Mouse (Mus musculus) heart, embryonic 13.5 days (tissue): ENCODE measurements around the gene Nos2. TPM values are rescaled to one million over a fixed set of nuclear protein-coding genes. Genes with fewer than 3 reads are reported as not detected.

ENCODE experiments used
- ATAC-seq: fragments of 200-750 bp; cut with Nextera tagmentation; 2 replicates; pipeline ENCODE4 v1.8.0; 2017; ENCODE audit warnings: moderate TSS enrichment; ENCODE audit not compliant: insufficient number of reproducible peaks, low FRiP score, low TSS enrichment; ENCODE audit errors: extremely low read depth
- H3K27ac ChIP-seq: fragments of 300-500 bp; sonication (generic); replicated peaks from 2 replicates; pipeline ENCODE4 v1.5.1; 2015; ENCODE audit warnings: moderate library complexity, mild to moderate bottlenecking, inconsistent platforms
- H3K27me3 ChIP-seq: fragments of 300-500 bp; sonication (generic); replicated peaks from 2 replicates; pipeline ENCODE4 v1.6.1; 2015; ENCODE audit warnings: mild to moderate bottlenecking, inconsistent platforms
- H3K36me3 ChIP-seq: fragments of 300-500 bp; sonication (generic); 2 replicates; pipeline ENCODE4 v1.6.1; 2015; ENCODE audit warnings: mild to moderate bottlenecking, inconsistent platforms
- H3K4me1 ChIP-seq: fragments of 300-500 bp; sonication (generic); 2 replicates; pipeline ENCODE4 v1.6.1; 2015; ENCODE audit warnings: inconsistent platforms
- H3K4me2 ChIP-seq: fragments of 300-500 bp; sonication (generic); 2 replicates; pipeline ENCODE4 v1.6.1; 2015; ENCODE audit warnings: inconsistent platforms, mild to moderate bottlenecking, moderate library complexity
- H3K4me3 ChIP-seq: fragments of 300-500 bp; sonication (generic); 2 replicates; pipeline ENCODE4 v1.5.1; 2015; ENCODE audit warnings: moderate library complexity, mild to moderate bottlenecking, inconsistent platforms
- H3K9ac ChIP-seq: fragments of 300-500 bp; sonication (generic); 2 replicates; pipeline ENCODE4 v1.6.1; 2015; ENCODE audit warnings: inconsistent platforms, mild to moderate bottlenecking, moderate library complexity
- H3K9me3 ChIP-seq: fragments of 300-500 bp; sonication (generic); 2 replicates; pipeline ENCODE4 v1.6.1; 2016; ENCODE audit warnings: inconsistent platforms
- WGBS: fragments of 180-500 bp; shearing (Covaris S2); methylation state at CpG from one replicate; pipeline ENCODE4 v1.1.7; 2015; ENCODE audit warnings: mixed read lengths; 5-methylcytosine and 5-hydroxymethylcytosine counted together
- polyA plus RNA-seq: library from polyadenylated mRNA; unstranded; fragments of >200 nt; fragmentation: Nextera tagmentation; extraction: Ambion mirVana; gene quantifications from 2 replicates; pipeline ENCODE4 v1.2.1, GENCODE M21; 2015

The Nos2 gene
- polyA plus RNA-seq, 1 experiment from 2014 or later = 0.84 TPM

DNA sequence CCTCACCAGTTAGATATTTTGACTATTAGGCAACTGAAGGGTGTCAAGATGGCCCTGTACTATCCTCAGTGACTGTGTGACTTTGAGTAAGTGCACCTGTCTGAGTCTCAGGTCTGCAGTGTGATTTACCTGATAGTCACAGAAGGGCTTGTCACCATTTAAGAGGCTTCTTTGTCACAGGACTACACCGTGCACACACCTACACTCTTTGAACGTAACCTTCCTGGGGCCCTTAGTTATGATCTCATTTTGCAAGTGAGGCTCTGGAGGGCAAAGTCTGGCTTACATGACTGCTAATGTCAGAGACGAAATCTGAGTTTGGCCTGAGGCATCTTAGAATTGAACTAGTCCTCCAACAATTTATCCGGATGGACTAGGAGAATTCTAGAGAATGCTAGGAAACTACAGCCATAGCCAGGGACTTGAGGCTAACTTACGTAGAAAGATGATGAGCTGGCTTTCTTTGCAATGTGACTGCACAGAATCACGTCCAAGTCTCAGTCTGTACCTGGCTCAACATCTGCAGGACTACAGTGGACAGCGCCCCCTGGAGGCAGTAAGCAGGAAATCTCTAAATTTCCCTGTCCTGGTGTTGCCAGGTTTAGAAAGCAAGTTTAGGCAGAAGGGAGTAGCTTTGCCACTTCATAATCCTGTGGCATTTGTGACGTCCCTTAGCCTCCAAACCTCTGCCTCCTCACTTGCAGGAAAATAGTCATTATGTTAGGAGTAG lies 2.3 kb downstream of the Nos2 start:
- H3K4me2 ChIP-seq = no peak overlapping the region
- no peaks in the 10 kb centered on the region for H3K9me3 ChIP-seq
- 37% methylated on average over 8 of the region's 8 CpGs for WGBS
- H3K27ac ChIP-seq = no peak overlapping the region
- peaks cover 11% of the 10 kb centered on the region; the same call in 1 of the 2 replicates for H3K4me1 ChIP-seq
- H3K9ac ChIP-seq = no peak overlapping the region
- no peaks in the 10 kb centered on the region for H3K36me3 ChIP-seq
- H3K4me3 ChIP-seq = no peak overlapping the region
- no peak for ATAC-seq
- H3K27me3 ChIP-seq = peaks cover 79% of the 10 kb centered on the region

DNA sequence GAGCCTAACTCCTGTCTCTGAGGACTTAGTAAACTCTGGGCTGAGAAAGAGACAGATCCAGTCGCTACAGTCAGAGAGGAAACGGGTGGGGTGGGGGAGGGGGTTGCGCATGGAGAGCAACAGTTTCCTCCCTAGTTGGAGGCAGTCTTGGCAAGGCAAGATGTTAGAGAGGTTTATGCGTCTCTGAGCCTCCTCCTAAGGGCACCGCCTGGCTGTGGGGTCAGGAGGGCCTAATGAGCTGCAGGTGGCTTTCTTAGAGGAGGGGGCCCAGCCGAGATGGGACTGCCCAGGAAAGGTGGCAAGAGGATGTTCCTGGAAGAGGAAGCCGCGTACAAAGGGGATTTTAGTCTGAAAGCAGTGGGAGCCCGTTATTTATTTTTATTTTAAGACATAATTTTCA lies 3.5 kb downstream of the Nos2 start:
- ATAC-seq = no peak
- Histone ChIP-seq H3K27ac (no peak overlapping the region), H3K9me3 (no peaks in the 10 kb centered on the region), H3K9ac (no peak overlapping the region), H3K4me3 (no peak overlapping the region), H3K4me1 (peaks cover 12% of the 10 kb centered on the region), H3K4me2 (no peak overlapping the region), H3K27me3 (peaks cover 72% of the 10 kb centered on the region), H3K36me3 (no peaks in the 10 kb centered on the region)
- 13% methylated on average over 9 of the region's 9 CpGs for WGBS

DNA sequence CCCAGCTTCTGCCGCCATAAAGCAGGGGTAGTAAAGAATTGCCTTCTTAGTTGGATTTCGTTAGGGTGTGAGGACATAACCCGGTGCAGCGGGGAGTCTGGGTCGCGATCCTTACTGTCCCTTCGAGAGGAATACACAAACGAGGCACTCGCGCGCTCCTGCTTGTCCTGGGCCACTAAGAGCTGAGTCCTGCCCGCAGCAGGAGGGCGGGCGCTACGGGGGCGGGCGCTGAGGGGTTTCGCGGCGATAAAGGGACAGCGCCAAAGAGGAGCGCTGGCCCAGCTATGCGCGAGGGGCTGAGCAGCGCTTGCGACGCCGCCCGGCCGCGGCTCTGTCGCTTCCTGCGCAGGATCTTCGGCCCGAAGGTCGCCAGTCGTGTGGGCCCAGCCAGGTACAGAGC lies 4.3 kb downstream of the Nos2 start:
- H3K9me3 ChIP-seq = no peaks in the 10 kb centered on the region
- ATAC-seq = no peak
- peak overlapping the region; percentile 69 for H3K9ac ChIP-seq
- H3K4me2 ChIP-seq = peak overlapping the region; percentile 80
- no peaks in the 10 kb centered on the region for H3K36me3 ChIP-seq
- peaks cover 13% of the 10 kb centered on the region for H3K4me1 ChIP-seq
- H3K4me3 ChIP-seq = peak overlapping the region; percentile 55
- WGBS = under 1% methylated on average over 34 of the region's 37 CpGs
- no peak overlapping the region for H3K27ac ChIP-seq
- peaks cover 70% of the 10 kb centered on the region for H3K27me3 ChIP-seq

DNA sequence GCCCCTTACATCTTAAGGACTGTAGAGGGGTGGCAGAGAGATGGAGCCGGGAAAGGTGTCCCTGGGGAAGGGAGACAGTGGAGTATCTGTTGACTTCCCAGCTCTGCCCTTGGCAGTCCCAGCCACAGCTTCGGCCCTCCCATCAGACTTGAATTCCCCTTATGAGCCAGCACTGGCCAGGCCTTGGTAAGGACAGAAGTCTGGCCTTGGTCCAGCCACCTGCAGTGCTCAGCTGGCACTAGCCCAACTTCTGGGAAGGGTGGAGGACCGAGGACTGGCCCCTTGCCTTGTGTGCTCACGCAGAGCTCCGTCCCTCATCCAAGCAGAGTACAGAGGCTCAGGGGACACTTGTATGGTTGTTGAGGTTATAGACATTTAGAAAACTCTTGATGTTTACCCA lies 8.8 kb downstream of the Nos2 start:
- H3K27me3 ChIP-seq = peaks cover 38% of the 10 kb centered on the region
- H3K4me2 ChIP-seq = no peak overlapping the region
- peaks cover 13% of the 10 kb centered on the region for H3K4me1 ChIP-seq
- peak; percentile 42; the same call in 1 of the 2 replicates for ATAC-seq
- no peaks in the 10 kb centered on the region for H3K9me3 ChIP-seq
- H3K27ac ChIP-seq = no peak overlapping the region
- 29% methylated on average over 5 of the region's 5 CpGs for WGBS
- no peak overlapping the region for H3K9ac ChIP-seq
- H3K4me3 ChIP-seq = no peak overlapping the region
- H3K36me3 ChIP-seq = no peaks in the 10 kb centered on the region

DNA sequence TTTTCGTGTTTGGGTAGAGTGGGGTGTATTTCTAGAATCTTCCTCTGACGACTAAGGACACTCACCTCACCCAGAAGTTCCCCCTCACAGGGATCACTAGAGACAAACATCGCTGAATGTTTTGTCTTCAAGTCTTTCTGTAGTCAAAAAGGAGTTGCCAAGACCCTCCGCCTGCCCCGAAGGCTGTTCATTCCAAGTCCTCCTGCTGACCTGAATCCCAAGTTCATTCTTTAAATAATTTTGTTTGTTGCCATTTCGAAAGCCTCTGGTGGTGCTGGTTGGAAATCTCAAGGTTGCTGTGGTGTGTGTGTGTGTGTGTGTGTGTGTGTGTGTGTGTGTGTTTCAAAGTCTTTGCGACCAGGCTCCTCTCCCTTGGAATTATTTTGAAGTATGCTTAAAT lies 13.7 kb downstream of the Nos2 start:
- no peak overlapping the region for H3K9ac ChIP-seq
- no peaks in the 10 kb centered on the region for H3K9me3 ChIP-seq
- no peak overlapping the region for H3K4me2 ChIP-seq
- no peaks in the 10 kb centered on the region for H3K36me3 ChIP-seq
- H3K4me1 ChIP-seq = no peaks in the 10 kb centered on the region
- H3K27me3 ChIP-seq = peaks cover 6% of the 10 kb centered on the region; the same call in 1 of the 2 replicates
- no peak overlapping the region for H3K27ac ChIP-seq
- H3K4me3 ChIP-seq = no peak overlapping the region
- no peak for ATAC-seq
- 77% methylated on average over 7 of the region's 7 CpGs for WGBS

DNA sequence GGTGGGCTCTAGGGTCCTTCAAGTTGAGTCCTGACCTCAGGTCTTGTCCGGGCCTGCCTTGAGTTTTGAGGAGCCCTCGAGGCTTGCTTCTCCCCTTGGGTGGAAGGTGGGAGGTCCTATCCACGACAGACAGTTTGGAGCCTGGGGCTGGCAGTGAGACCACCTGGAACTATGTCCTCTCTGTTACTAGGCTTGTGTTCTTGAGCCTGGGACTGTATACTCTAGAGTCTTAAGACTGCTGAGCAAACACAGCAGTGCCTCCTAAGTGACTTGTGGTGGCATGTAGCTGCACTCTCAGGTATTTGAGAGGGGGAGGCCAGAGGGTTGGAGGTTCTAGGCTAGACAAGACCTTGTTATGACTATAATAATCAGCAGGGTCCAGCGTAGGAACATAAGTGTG lies 14.1 kb downstream of the Nos2 start:
- no peak for ATAC-seq
- H3K4me2 ChIP-seq = no peak overlapping the region
- no peaks in the 10 kb centered on the region for H3K36me3 ChIP-seq
- no peak overlapping the region for H3K9ac ChIP-seq
- H3K9me3 ChIP-seq = no peaks in the 10 kb centered on the region
- no peaks in the 10 kb centered on the region for H3K4me1 ChIP-seq
- H3K27me3 ChIP-seq = peaks cover 6% of the 10 kb centered on the region; the same call in 1 of the 2 replicates
- H3K27ac ChIP-seq = no peak overlapping the region
- H3K4me3 ChIP-seq = no peak overlapping the region
- WGBS = 66% methylated on average over 4 of the region's 4 CpGs

DNA sequence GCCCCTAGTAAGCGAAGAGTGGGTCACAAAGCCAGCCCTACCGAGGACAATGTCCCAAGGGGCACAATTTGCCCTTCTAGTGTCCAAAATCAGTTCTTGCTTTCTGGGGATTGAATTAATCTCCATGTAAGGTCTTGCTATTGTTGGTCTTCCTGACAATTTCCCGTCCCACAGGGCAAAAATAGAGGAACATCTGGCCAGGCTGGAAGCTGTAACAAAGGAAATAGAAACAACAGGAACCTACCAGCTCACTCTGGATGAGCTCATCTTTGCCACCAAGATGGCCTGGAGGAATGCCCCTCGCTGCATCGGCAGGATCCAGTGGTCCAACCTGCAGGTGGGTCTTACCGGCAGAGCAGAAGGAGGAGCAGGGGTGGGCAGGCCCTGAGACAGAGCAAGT lies 14.6 kb downstream of the Nos2 start:
- no peak overlapping the region for H3K9ac ChIP-seq
- H3K36me3 ChIP-seq = no peaks in the 10 kb centered on the region
- H3K27ac ChIP-seq = no peak overlapping the region
- H3K4me3 ChIP-seq = no peak overlapping the region
- 61% methylated on average over 6 of the region's 6 CpGs for WGBS
- H3K4me2 ChIP-seq = no peak overlapping the region
- peaks cover 6% of the 10 kb centered on the region; the same call in 1 of the 2 replicates for H3K27me3 ChIP-seq
- H3K4me1 ChIP-seq = no peaks in the 10 kb centered on the region
- no peaks in the 10 kb centered on the region for H3K9me3 ChIP-seq
- ATAC-seq = no peak

DNA sequence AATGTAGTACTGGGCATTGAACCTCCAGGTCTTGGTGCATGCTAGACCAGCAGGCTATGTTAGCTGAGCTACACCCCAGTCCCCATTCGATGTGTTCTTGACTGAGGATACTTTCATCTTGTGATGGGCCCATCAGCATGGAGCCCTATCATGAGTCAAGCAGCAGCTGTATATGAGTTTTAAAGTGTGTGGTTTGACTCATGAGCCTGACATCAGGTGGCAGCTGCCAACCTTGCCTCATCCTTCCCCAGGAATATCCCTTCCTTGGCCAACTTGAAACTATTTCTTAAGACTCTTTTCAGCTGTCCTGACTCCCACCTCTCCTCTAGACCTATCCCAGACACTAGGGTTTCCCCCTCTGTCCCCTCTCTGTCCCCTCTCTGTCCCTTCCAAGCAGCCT lies 22.5 kb downstream of the Nos2 start:
- peaks cover 15% of the 10 kb centered on the region; the same call in 1 of the 2 replicates for H3K27me3 ChIP-seq
- H3K4me2 ChIP-seq = no peak overlapping the region
- H3K4me1 ChIP-seq = no peaks in the 10 kb centered on the region
- H3K9me3 ChIP-seq = no peaks in the 10 kb centered on the region
- H3K36me3 ChIP-seq = no peaks in the 10 kb centered on the region
- 83% methylated on average over 1 of the region's 1 CpGs for WGBS
- no peak overlapping the region for H3K4me3 ChIP-seq
- H3K9ac ChIP-seq = no peak overlapping the region
- no peak overlapping the region for H3K27ac ChIP-seq
- no peak for ATAC-seq

DNA sequence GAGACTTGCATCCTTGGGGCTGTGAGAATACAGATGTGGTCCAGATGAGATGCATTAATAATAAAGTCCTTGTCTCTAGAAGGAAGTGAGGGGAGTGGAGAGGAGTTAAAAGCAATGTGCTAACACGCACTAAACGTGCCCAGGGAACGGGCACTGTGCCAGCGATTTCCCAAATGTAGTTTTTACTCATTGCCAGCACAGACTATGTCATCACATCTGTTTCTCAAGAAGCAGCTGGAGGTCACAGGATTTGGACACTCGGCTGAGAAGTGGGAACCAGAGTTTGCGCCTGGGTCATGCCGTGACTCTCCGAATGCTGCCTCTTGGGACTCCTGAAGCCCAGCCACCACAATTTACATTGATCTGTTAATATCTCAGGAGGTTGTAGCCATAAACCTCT lies 29.8 kb downstream of the Nos2 start:
- Histone ChIP-seq H3K9ac (no peak overlapping the region), H3K4me2 (no peak overlapping the region), H3K9me3 (no peaks in the 10 kb centered on the region), H3K36me3 (no peaks in the 10 kb centered on the region), H3K27me3 (peaks cover 67% of the 10 kb centered on the region), H3K4me3 (no peak overlapping the region), H3K4me1 (no peaks in the 10 kb centered on the region), H3K27ac (no peak overlapping the region)
- ATAC-seq = no peak
- 71% methylated on average over 8 of the region's 8 CpGs for WGBS

DNA sequence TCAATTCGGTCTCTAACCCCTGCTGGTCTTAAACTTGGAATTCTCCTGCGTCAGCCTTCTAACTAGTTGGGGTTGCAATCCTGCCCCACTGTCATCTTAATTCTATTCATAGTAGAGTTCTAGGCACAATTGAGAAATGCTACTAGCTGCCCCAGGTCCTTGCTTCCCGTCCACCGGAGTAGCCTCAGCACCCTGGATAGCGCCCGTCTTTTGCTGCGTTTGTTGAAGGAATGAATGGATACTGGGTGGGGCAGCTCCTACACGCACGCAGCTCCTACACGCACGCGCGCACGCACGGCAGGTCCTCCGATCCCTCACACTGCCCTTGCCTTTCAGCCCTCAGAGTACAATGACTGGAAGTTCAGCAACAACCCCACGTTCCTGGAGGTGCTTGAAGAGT lies 31.9 kb downstream of the Nos2 start:
- H3K4me1 ChIP-seq = no peaks in the 10 kb centered on the region
- H3K9ac ChIP-seq = no peak overlapping the region
- ATAC-seq = no peak
- 9% methylated on average over 17 of the region's 17 CpGs for WGBS
- H3K36me3 ChIP-seq = no peaks in the 10 kb centered on the region
- H3K9me3 ChIP-seq = no peaks in the 10 kb centered on the region
- H3K4me3 ChIP-seq = peak overlapping the region; percentile 25; the same call in 1 of the 2 replicates
- H3K27ac ChIP-seq = no peak overlapping the region
- peak overlapping the region; percentile 48 for H3K4me2 ChIP-seq
- peaks cover 74% of the 10 kb centered on the region for H3K27me3 ChIP-seq

DNA sequence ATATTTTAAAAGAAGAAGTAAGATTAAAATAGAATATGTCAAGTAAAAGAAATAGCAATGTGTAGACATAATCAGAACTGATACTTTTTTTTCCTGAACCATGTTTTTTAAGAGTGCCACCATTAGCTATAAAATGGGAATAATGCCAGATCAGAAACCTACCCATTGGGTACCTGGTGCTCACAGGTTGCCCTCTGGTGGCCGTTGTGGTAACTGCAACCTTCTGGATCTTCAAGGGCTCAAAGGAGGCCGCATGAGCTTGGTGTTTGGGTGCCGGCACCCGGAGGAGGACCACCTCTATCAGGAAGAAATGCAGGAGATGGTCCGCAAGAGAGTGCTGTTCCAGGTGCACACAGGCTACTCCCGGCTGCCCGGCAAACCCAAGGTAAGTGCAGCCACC lies 35.7 kb downstream of the Nos2 start:
- no peak overlapping the region for H3K9ac ChIP-seq
- H3K9me3 ChIP-seq = no peaks in the 10 kb centered on the region
- H3K4me1 ChIP-seq = no peaks in the 10 kb centered on the region
- H3K4me2 ChIP-seq = no peak overlapping the region
- peaks cover 54% of the 10 kb centered on the region for H3K27me3 ChIP-seq
- no peak overlapping the region for H3K4me3 ChIP-seq
- ATAC-seq = no peak
- no peak overlapping the region for H3K27ac ChIP-seq
- H3K36me3 ChIP-seq = no peaks in the 10 kb centered on the region
- 6% methylated on average over 7 of the region's 7 CpGs for WGBS

DNA sequence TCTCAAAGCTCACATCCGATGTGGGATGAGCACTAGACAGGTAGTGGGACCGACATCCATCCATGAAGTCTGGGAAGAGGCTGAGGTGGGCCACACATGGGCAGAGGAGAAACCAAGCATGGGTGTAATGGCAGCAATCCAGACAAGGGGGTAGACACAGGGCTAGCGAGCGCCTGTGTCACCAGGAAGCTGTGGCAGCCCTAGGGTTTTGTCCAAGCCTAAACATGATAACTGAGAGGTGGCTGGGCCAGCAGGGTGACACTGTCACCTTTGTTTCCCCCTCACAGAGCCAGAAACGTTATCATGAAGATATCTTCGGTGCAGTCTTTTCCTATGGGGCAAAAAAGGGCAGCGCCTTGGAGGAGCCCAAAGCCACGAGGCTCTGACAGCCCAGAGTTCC lies 38.8 kb downstream of the Nos2 start:
- Histone ChIP-seq H3K4me1 (peaks cover 5% of the 10 kb centered on the region), H3K36me3 (no peaks in the 10 kb centered on the region), H3K4me2 (no peak overlapping the region), H3K27ac (no peak overlapping the region), H3K27me3 (peaks cover 24% of the 10 kb centered on the region), H3K4me3 (no peak overlapping the region), H3K9ac (no peak overlapping the region), H3K9me3 (no peaks in the 10 kb centered on the region)
- ATAC-seq = no peak
- WGBS = 40% methylated on average over 8 of the region's 8 CpGs
